Mouse (Mus musculus) cerebellum, adult 2 months (tissue): Measurements from ENCODE around the gene Gm45062.

Experiments
- CTCF ChIP-seq: fragments of 200-500 bp; IDR thresholded peaks from 2 replicates; pipeline ENCODE4 v1.5.1; 2011; ENCODE audit warnings: low read depth, mild to moderate bottlenecking, control low read depth, low read length, moderate library complexity, borderline replicate concordance; ENCODE audit not compliant: insufficient read depth
- POLR2A ChIP-seq: fragments of 200-500 bp; IDR thresholded peaks from 2 replicates; pipeline ENCODE4 v1.6.1; 2011; ENCODE audit warnings: low read length, control low read depth, borderline replicate concordance; ENCODE audit not compliant: insufficient read depth

- TF ChIP-seq POLR2A (no peak), CTCF (no peak)
These were observed 32.2 kb upstream of the Gm45062 start for GRCm38 (mm10) chr6:8227035-8227434.
